Mouse (Mus musculus) MEL (cell line): ENCODE results near the gene Olfr764-ps1. TPM values are rescaled to one million over a fixed set of nuclear protein-coding genes. Genes with fewer than 3 reads are reported as not detected.
"Not testable (repeated sequence)": the region's sequence is repeated elsewhere in the genome, so short reads cannot be mapped to it uniquely, and the experiment has no call there.

ENCODE experiments used
- DNase-seq: peaks from one replicate; pipeline ENCODE4 v3.0.0; 2011; ENCODE audit warnings: low read depth, low spot score
- H3K27ac ChIP-seq: 2 replicates; pipeline ENCODE4 v1.5.1; 2012; ENCODE audit warnings: low read depth, mild to moderate bottlenecking, control low read depth, low read length, moderate library complexity; ENCODE audit not compliant: control insufficient read depth
- H3K27me3 ChIP-seq, 2 experiments: fragments of 150-350 bp in 1 of 2; sonication (generic) in 1 of 2; 2 replicates each; pipeline ENCODE4 v1.6.1; 2012; ENCODE audit warnings: low read length in 2 of 2, mild to moderate bottlenecking in 2 of 2, improper control_type of control experiment in 1 of 2, moderate library complexity in 1 of 2; ENCODE audit not compliant: insufficient read depth in 2 of 2, control insufficient read depth in 1 of 2
- H3K36me3 ChIP-seq, 2 experiments: 2 replicates each; pipeline ENCODE4 v1.6.1; 2012 to 2014; ENCODE audit warnings: low read length in 2 of 2, improper control_type of control experiment in 1 of 2, inconsistent platforms in 1 of 2, mild to moderate bottlenecking in 1 of 2; ENCODE audit not compliant: insufficient read depth in 2 of 2, control insufficient read depth in 1 of 2
- H3K4me1 ChIP-seq, 2 experiments: fragments of 150-350 bp in 1 of 2; sonication (generic) in 1 of 2; 2 replicates each; pipeline ENCODE4 v1.6.1; 2012; ENCODE audit warnings: low read length in 2 of 2, improper control_type of control experiment in 1 of 2, mild to moderate bottlenecking in 1 of 2; ENCODE audit not compliant: insufficient read depth in 2 of 2, control insufficient read depth in 1 of 2
- H3K4me3 ChIP-seq, 2 experiments: fragments of 150-350 bp in 1 of 2; sonication (generic) in 1 of 2; 2 replicates each; pipeline ENCODE4 v1.5.1; 2012; ENCODE audit warnings: low read depth in 2 of 2, low read length in 2 of 2, mild to moderate bottlenecking in 2 of 2, moderate library complexity in 2 of 2, control low read depth in 1 of 2, improper control_type of control experiment in 1 of 2; ENCODE audit not compliant: control insufficient read depth in 1 of 2, insufficient read depth in 1 of 2
- H3K79me2 ChIP-seq: 2 replicates; pipeline ENCODE4 v1.6.1; 2012; ENCODE audit warnings: mild to moderate bottlenecking, low read length, moderate library complexity; ENCODE audit not compliant: control insufficient read depth, poor library complexity, insufficient read depth
- H3K9ac ChIP-seq: 2 replicates; pipeline ENCODE4 v1.6.1; 2012; ENCODE audit warnings: low read depth, mild to moderate bottlenecking, control low read depth, low read length, moderate library complexity; ENCODE audit not compliant: control insufficient read depth, poor library complexity, severe bottlenecking
- H3K9me3 ChIP-seq: fragments of 150-350 bp; sonication (generic); replicated peaks from 2 replicates; pipeline ENCODE4 v1.6.1; 2012; ENCODE audit warnings: mild to moderate bottlenecking, low read length, improper control_type of control experiment, moderate library complexity; ENCODE audit not compliant: insufficient read depth
- CHD2 ChIP-seq: IDR thresholded peaks from 2 replicates; pipeline ENCODE4 v1.6.1; 2011; ENCODE audit warnings: low read length, improper control_type of control experiment
- CTCF ChIP-seq, 3 experiments: IDR thresholded peaks in 2 of 3; conservative IDR thresholded peaks in 1 of 3; 2 replicates each; pipeline ENCODE4 v1.5.1; 2011 to 2012; ENCODE audit warnings: low read length in 3 of 3, low read depth in 2 of 3, mild to moderate bottlenecking in 2 of 3, improper control_type of control experiment in 1 of 3, inconsistent platforms in 1 of 3, mixed read lengths in 1 of 3, moderate library complexity in 1 of 3; ENCODE audit not compliant: control insufficient read depth in 1 of 3, insufficient read depth in 1 of 3, poor library complexity in 1 of 3, severe bottlenecking in 1 of 3
- E2F4 ChIP-seq: IDR thresholded peaks from 2 replicates; pipeline ENCODE4 v1.6.1; 2011; ENCODE audit warnings: low read depth, low read length, improper control_type of control experiment, borderline replicate concordance
- ELF1 ChIP-seq: IDR thresholded peaks from 2 replicates; pipeline ENCODE4 v1.6.1; 2014; ENCODE audit warnings: low read depth, mild to moderate bottlenecking, inconsistent platforms, low read length, improper control_type of control experiment, moderate library complexity
- ETS1 ChIP-seq: IDR thresholded peaks from 2 replicates; pipeline ENCODE4 v1.6.1; 2012; ENCODE audit warnings: low read depth, mild to moderate bottlenecking, inconsistent platforms, low read length, improper control_type of control experiment, moderate library complexity
- GABPA ChIP-seq: IDR thresholded peaks from 2 replicates; pipeline ENCODE4 v1.6.1; 2012; ENCODE audit warnings: low read depth, mild to moderate bottlenecking, inconsistent platforms, low read length, improper control_type of control experiment, moderate library complexity
- JUND ChIP-seq: IDR thresholded peaks from 2 replicates; pipeline ENCODE4 v1.6.1; 2011; ENCODE audit warnings: low read depth, mild to moderate bottlenecking, improper control_type of control experiment, low read length
- KAT2A ChIP-seq: conservative IDR thresholded peaks from 2 replicates; pipeline ENCODE4 v1.6.1; 2012; ENCODE audit warnings: low read depth, low read length, improper control_type of control experiment, inconsistent platforms
- MAFK ChIP-seq: IDR thresholded peaks from 2 replicates; pipeline ENCODE4 v1.6.1; 2011; ENCODE audit warnings: low read depth, mild to moderate bottlenecking, low read length, improper control_type of control experiment, borderline replicate concordance
- MEF2A ChIP-seq: IDR thresholded peaks from 2 replicates; pipeline ENCODE4 v1.6.1; 2014; ENCODE audit warnings: low read depth, mild to moderate bottlenecking, inconsistent platforms, low read length, improper control_type of control experiment; ENCODE audit not compliant: poor library complexity, insufficient replicate concordance, severe bottlenecking; ENCODE audit errors: extremely low read depth
- MXI1 ChIP-seq: IDR thresholded peaks from 2 replicates; pipeline ENCODE4 v1.6.1; 2011; ENCODE audit warnings: mild to moderate bottlenecking, low read depth, low read length, improper control_type of control experiment
- MYB ChIP-seq: IDR thresholded peaks from 2 replicates; pipeline ENCODE4 v1.6.1; 2011; ENCODE audit warnings: mild to moderate bottlenecking, low read depth, low read length, improper control_type of control experiment
- MYC ChIP-seq: IDR thresholded peaks from 2 replicates; pipeline ENCODE4 v1.6.1; 2011; ENCODE audit warnings: low read depth, mild to moderate bottlenecking, low read length, improper control_type of control experiment, moderate library complexity
- NRF1 ChIP-seq: IDR thresholded peaks from 2 replicates; pipeline ENCODE4 v1.6.1; 2014; ENCODE audit warnings: low read depth, mild to moderate bottlenecking, inconsistent platforms, low read length, improper control_type of control experiment, moderate library complexity; ENCODE audit not compliant: poor library complexity, insufficient read depth, severe bottlenecking
- POLR2AphosphoS2 ChIP-seq: IDR thresholded peaks from 2 replicates; pipeline ENCODE4 v1.6.1; 2011; ENCODE audit warnings: low read length, improper control_type of control experiment
- POLR2AphosphoS5 ChIP-seq: IDR thresholded peaks from 2 replicates; pipeline ENCODE4 v1.6.1; 2012; ENCODE audit warnings: low read depth, borderline replicate concordance, mild to moderate bottlenecking, inconsistent platforms, low read length, moderate library complexity, mixed read lengths
- RAD21 ChIP-seq: IDR thresholded peaks from 2 replicates; pipeline ENCODE4 v1.6.1; 2011; ENCODE audit warnings: mild to moderate bottlenecking, low read depth, low read length, improper control_type of control experiment
- SIN3A ChIP-seq: IDR thresholded peaks from 2 replicates; pipeline ENCODE4 v1.6.1; 2012; ENCODE audit warnings: low read length, improper control_type of control experiment, inconsistent platforms
- SMC3 ChIP-seq: IDR thresholded peaks from 2 replicates; pipeline ENCODE4 v1.6.1; 2011; ENCODE audit warnings: low read depth, low read length, improper control_type of control experiment
- TBP ChIP-seq: IDR thresholded peaks from 2 replicates; pipeline ENCODE4 v1.8.0; 2011; ENCODE audit warnings: low read depth, low read length, improper control_type of control experiment
- TCF12 ChIP-seq: IDR thresholded peaks from 2 replicates; pipeline ENCODE4 v1.6.1; 2014; ENCODE audit warnings: low read depth, mild to moderate bottlenecking, inconsistent platforms, low read length, improper control_type of control experiment, moderate library complexity
- UBTF ChIP-seq: IDR thresholded peaks from 2 replicates; pipeline ENCODE4 v1.6.1; 2012; ENCODE audit warnings: low read depth, mild to moderate bottlenecking, inconsistent platforms, low read length, improper control_type of control experiment, moderate library complexity, borderline replicate concordance; ENCODE audit not compliant: insufficient read depth
- ZC3H11A ChIP-seq: IDR thresholded peaks from 2 replicates; pipeline ENCODE4 v1.6.1; 2012; ENCODE audit warnings: low read depth, mild to moderate bottlenecking, inconsistent platforms, low read length, improper control_type of control experiment
- ZKSCAN1 ChIP-seq: IDR thresholded peaks from 2 replicates; pipeline ENCODE4 v1.6.1; 2012; ENCODE audit warnings: low read depth, mild to moderate bottlenecking, inconsistent platforms, low read length, improper control_type of control experiment, moderate library complexity
- ZNF384 ChIP-seq: IDR thresholded peaks from 2 replicates; pipeline ENCODE4 v1.6.1; 2012; ENCODE audit warnings: low read depth, mild to moderate bottlenecking, inconsistent platforms, low read length, improper control_type of control experiment
- polyA plus RNA-seq, 2 experiments: library from polyadenylated mRNA; stranded (reverse) in 1 of 2; unstranded in 1 of 2; fragments of >175 nt in 1 of 2; fragments of >200 nt in 1 of 2; gene quantifications; 2 replicates each; pipeline versions ENCODE4 v1.2.1 to v1.2.4; 2012; ENCODE audit warnings: low replicate concordance in 2 of 2, low read depth in 1 of 2; ENCODE audit not compliant: insufficient read length in 2 of 2, insufficient read depth in 1 of 2, missing spikeins in 1 of 2
- total RNA-seq: library from RNA; depleted of rRNA; stranded (reverse); fragments of 300-350 nt; gene quantifications from 2 replicates; pipeline ENCODE4 v1.2.3, GENCODE M21; 2012

Gene Olfr764-ps1
- total and polyA plus RNA-seq, 3 experiments, result not detected

DNA sequence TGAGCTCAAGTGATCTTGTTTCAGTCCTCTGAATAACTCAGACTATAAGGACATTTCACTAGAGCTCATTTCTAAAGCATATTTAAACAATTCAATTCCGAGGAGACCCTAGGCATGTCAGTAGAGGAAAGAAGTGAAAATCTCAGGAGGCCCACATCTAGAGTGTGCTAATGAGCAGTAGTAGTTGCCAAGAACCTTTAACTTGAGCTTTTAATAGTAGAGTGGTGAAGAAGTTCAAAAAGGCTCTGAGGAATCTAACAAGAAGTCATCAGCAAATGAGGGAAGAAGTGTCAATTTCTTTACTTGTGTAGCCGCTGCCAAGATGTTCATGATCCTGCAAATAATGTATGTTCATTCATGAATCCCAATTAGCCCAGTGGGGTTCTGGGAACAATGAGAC lies 29.2 kb upstream of the Olfr764-ps1 start, which contains the start of gene Olfr766-ps1:
Gene Olfr766-ps1, minus strand, starts transcription at position 101 of the 400 bp plus-strand sequence.
- Histone ChIP-seq H3K79me2 (no peaks in the 10 kb centered on the region), H3K27ac (no peak within 1 kb of the TSS), H3K4me3 (no peak within 1 kb of the TSS), H3K4me1 (no peaks in the 10 kb centered on the region), H3K9me3 (no peaks in the 10 kb centered on the region), H3K27me3 (no peaks in the 10 kb centered on the region), H3K9ac (no peak within 1 kb of the TSS), H3K36me3 (no peaks in the 10 kb centered on the region)
- DNase-seq, result no peak
- no peak for TF ChIP-seq E2F4
- no peak for TF ChIP-seq RAD21
- TF ChIP-seq ZC3H11A, result no peak
- TF ChIP-seq MAFK, result no peak
- TF ChIP-seq TCF12, result no peak
- no peak for TF ChIP-seq CTCF (IDR thresholded peaks at IDR 0.05 in 2 of 3, conservative IDR thresholded peaks at IDR 0.05 in 1 of 3; ENCODE audit: control insufficient read depth in 1 of 3, insufficient read depth in 1 of 3, low read depth in 2 of 3, low read length in 3 of 3, poor library complexity in 1 of 3, severe bottlenecking in 1 of 3)
- TF ChIP-seq TBP, result no peak
- no peak for TF ChIP-seq KAT2A
- no peak for TF ChIP-seq UBTF
- no peak for TF ChIP-seq ELF1
- TF ChIP-seq JUND, result no peak
- TF ChIP-seq MYC, result no peak
- no peak for TF ChIP-seq ETS1
- TF ChIP-seq SIN3A, result no peak
- TF ChIP-seq CHD2, result no peak
- TF ChIP-seq MXI1, result no peak

DNA sequence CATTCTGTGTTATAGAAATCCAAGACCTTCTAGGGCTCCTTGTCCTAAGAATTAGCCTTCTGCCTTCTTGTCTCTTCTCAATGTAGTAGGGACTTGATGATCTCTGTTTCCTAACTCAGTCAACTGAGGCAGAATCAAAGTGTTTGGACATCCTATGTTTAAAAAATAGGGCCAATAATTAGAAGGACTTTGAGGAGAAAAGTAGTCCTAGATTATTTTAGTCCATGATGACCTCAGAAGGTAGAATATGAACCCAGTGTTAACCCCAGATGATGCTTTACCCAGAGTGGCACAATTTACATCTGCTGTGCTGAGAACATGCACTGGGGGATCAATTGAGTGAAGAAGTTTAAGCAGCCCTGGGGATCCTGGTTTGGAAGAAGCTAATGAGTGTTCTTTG lies 10.2 kb upstream of the Olfr764-ps1 start, which contains the start of gene Olfr765:
Gene Olfr765, minus strand, starts transcription at position 101 of the 400 bp plus-strand sequence.
- H3K4me1 ChIP-seq, DNase-seq, H3K4me3 ChIP-seq, H3K9me3 ChIP-seq, H3K27me3 ChIP-seq, H3K79me2 ChIP-seq, H3K27ac ChIP-seq, H3K9ac ChIP-seq, H3K36me3 ChIP-seq: not testable (repeated sequence)

DNA sequence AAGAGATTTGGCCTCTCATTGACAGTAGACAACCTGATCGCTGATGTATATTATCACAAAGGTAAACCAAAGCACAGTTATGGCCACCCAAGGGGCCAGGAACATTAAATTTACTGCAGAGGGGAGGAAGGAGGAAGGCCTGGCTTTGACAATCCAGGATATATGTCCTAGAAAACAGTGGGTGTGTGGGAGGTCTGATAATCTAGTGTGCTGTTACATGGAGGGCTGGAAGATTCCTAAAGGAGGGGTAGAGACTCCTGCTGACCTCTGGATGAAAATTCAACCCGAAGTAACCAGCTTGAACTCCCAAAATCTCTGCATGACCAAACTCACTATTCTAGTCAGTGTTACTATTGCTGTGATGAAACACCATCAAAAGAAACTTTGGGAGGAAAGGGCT lies 11.4 kb downstream of the Olfr764-ps1 start:
- H3K79me2 ChIP-seq, result no peaks in the 10 kb centered on the region
- H3K4me3 ChIP-seq, result no peak overlapping the region
- H3K36me3 ChIP-seq, result no peaks in the 10 kb centered on the region
- no peaks in the 10 kb centered on the region for H3K9me3 ChIP-seq
- H3K4me1 ChIP-seq, result no peaks in the 10 kb centered on the region
- H3K27ac ChIP-seq, result no peak overlapping the region
- H3K9ac ChIP-seq, result no peak overlapping the region
- TF ChIP-seq POLR2AphosphoS2 (no peak), CTCF (IDR thresholded peaks at IDR 0.05 in 2 of 3, conservative IDR thresholded peaks at IDR 0.05 in 1 of 3; ENCODE audit: control insufficient read depth in 1 of 3, insufficient read depth in 1 of 3, low read depth in 2 of 3, low read length in 3 of 3, poor library complexity in 1 of 3, severe bottlenecking in 1 of 3) (no peak), GABPA (no peak), ZC3H11A (no peak), MYB (no peak), ZNF384 (no peak), SMC3 (no peak), POLR2AphosphoS5 (no peak), TCF12 (no peak), ZKSCAN1 (no peak), MXI1 (no peak), MEF2A (no peak), TBP (no peak), NRF1 (no peak), ELF1 (no peak)
- no peak for DNase-seq
- no peaks in the 10 kb centered on the region for H3K27me3 ChIP-seq
